Mouse (Mus musculus) limb, embryonic 12.5 days (tissue): ENCODE results near the gene Olfr1339. TPM values are rescaled to one million over a fixed set of nuclear protein-coding genes. Genes with fewer than 3 reads are reported as not detected.

Experiments
- ATAC-seq: fragments of 200-750 bp; cut with Nextera tagmentation; 2 replicates; pipeline ENCODE4 v1.8.0; 2017; ENCODE audit warnings: low read depth, moderate TSS enrichment; ENCODE audit not compliant: insufficient number of reproducible peaks, insufficient read depth, low FRiP score, low TSS enrichment
- H3K27ac ChIP-seq: fragments of 300-500 bp; sonication (generic); 2 replicates; pipeline ENCODE4 v1.5.1; 2016; ENCODE audit warnings: mild to moderate bottlenecking, moderate library complexity
- H3K27me3 ChIP-seq: fragments of 300-500 bp; sonication (generic); 2 replicates; pipeline ENCODE4 v1.6.1; 2016; ENCODE audit warnings: mild to moderate bottlenecking, moderate library complexity
- H3K36me3 ChIP-seq: fragments of 300-500 bp; sonication (generic); 2 replicates; pipeline ENCODE4 v1.6.1; 2016; ENCODE audit warnings: mild to moderate bottlenecking, moderate library complexity
- H3K4me1 ChIP-seq: fragments of 300-500 bp; sonication (generic); replicated peaks from 2 replicates; pipeline ENCODE4 v1.6.1; 2016
- H3K4me2 ChIP-seq: fragments of 300-500 bp; sonication (generic); 2 replicates; pipeline ENCODE4 v1.6.1; 2016; ENCODE audit warnings: mild to moderate bottlenecking, moderate library complexity
- H3K4me3 ChIP-seq: fragments of 300-500 bp; sonication (generic); replicated peaks from 2 replicates; pipeline ENCODE4 v1.5.1; 2016; ENCODE audit warnings: mild to moderate bottlenecking
- H3K9ac ChIP-seq: fragments of 300-500 bp; sonication (generic); replicated peaks from 2 replicates; pipeline ENCODE4 v1.6.1; 2016; ENCODE audit warnings: mild to moderate bottlenecking, moderate library complexity
- H3K9me3 ChIP-seq: fragments of 300-500 bp; sonication (generic); 2 replicates; pipeline ENCODE4 v1.6.1; 2016; ENCODE audit warnings: mild to moderate bottlenecking, moderate library complexity
- WGBS: fragments of 180-500 bp; shearing (Covaris S2); methylation state at CpG from one replicate; pipeline ENCODE4 v1.1.7; 2016; 5-methylcytosine and 5-hydroxymethylcytosine counted together
- polyA plus RNA-seq: library from polyadenylated mRNA; unstranded; fragments of >200 nt; fragmentation: Nextera tagmentation; extraction: Ambion mirVana; gene quantifications from 2 replicates; pipeline ENCODE4 v1.2.1, GENCODE M21; 2016

Olfr1339 gene
- polyA plus RNA-seq, 1 experiment from 2014 or later, result not detected

- Histone ChIP-seq H3K9ac (no peak overlapping the region), H3K27ac (no peak overlapping the region), H3K4me2 (no peak overlapping the region), H3K4me1 (no peaks in the 10 kb centered on the region), H3K27me3 (peaks cover 27% of the 10 kb centered on the region), H3K9me3 (peaks cover 8% of the 10 kb centered on the region), H3K36me3 (no peaks in the 10 kb centered on the region), H3K4me3 (no peak overlapping the region)
- WGBS, result 12% methylated on average over 16 of the region's 16 CpGs
- ATAC-seq, result no peak
Observed at GRCm38 (mm10) chr4:118741881-118742280, 9.9 kb downstream of the Olfr1339 start.

- Histone ChIP-seq H3K4me1 (no peaks in the 10 kb centered on the region), H3K9ac (no peak within 1 kb of the TSS), H3K36me3 (no peaks in the 10 kb centered on the region), H3K27me3 (no peaks in the 10 kb centered on the region), H3K9me3 (no peaks in the 10 kb centered on the region), H3K4me3 (no peak within 1 kb of the TSS), H3K4me2 (no peak within 1 kb of the TSS), H3K27ac (no peak within 1 kb of the TSS)
- 87% methylated on average over 1 of the region's 1 CpGs for WGBS
- no peak for ATAC-seq
Observed at GRCm38 (mm10) chr4:118758637-118759036, 26.7 kb downstream of the Olfr1339 start, which contains the start of gene Olfr1338. Gene Olfr1338, minus strand, starts transcription at chr4:118758737.

GRCm38 (mm10) chr4:118782486-118782885 lies 50.5 kb downstream of the Olfr1339 start, which contains the start of gene Olfr1337:
Gene Olfr1337, minus strand, starts transcription at chr4:118782586.
- 72% methylated on average over 2 of the region's 2 CpGs for WGBS
- ATAC-seq, result no peak
- H3K4me2 ChIP-seq, result no peak within 1 kb of the TSS

More at GRCm38 (mm10) chr4:118782486-118782885, 50.5 kb downstream of the Olfr1339 start, which contains the start of gene Olfr1337:
- Histone ChIP-seq H3K4me1 (no peaks in the 10 kb centered on the region), H3K9ac (no peak within 1 kb of the TSS), H3K4me3 (no peak within 1 kb of the TSS), H3K27ac (no peak within 1 kb of the TSS), H3K36me3 (no peaks in the 10 kb centered on the region), H3K27me3 (no peaks in the 10 kb centered on the region), H3K9me3 (no peaks in the 10 kb centered on the region)

Other genes with a start within 250 kb of the Olfr1339 start
- gene Tie1, start 242.1 kb upstream of the Olfr1339 start, polyA plus RNA-seq, result 16.6 and 18.4 TPM in 2 replicates
- 0.73 and 1.6 TPM in 2 replicates for gene 2610528J11Rik, start 205.2 kb upstream of the Olfr1339 start, polyA plus RNA-seq
- 0.58 and 1.2 TPM in 2 replicates for gene Tmem125, start 188.1 kb upstream of the Olfr1339 start, polyA plus RNA-seq
- gene Cfap57, start 111.4 kb upstream of the Olfr1339 start, polyA plus RNA-seq, result 0.23 and 0.45 TPM in 2 replicates
- 158 and 159 TPM in 2 replicates for gene Ebna1bp2, start 111.4 kb upstream of the Olfr1339 start, polyA plus RNA-seq
- gene Olfr62, start 73.2 kb upstream of the Olfr1339 start, polyA plus RNA-seq, result not detected in 2 replicates
- 0.13 TPM in 1 of 2 replicates, not detected in the other for gene Olfr1342, start 39.4 kb upstream of the Olfr1339 start, polyA plus RNA-seq
- not detected in 2 replicates for gene Olfr1341, start 28.7 kb upstream of the Olfr1339 start, polyA plus RNA-seq
- gene Olfr1340, start 12.0 kb upstream of the Olfr1339 start, polyA plus RNA-seq, result not detected in 2 replicates
- gene Olfr1338, start 26.6 kb downstream of the Olfr1339 start, polyA plus RNA-seq, result not detected in 2 replicates
- gene Olfr1337, start 50.4 kb downstream of the Olfr1339 start, polyA plus RNA-seq, result not detected in 2 replicates
- not detected in 2 replicates for gene Olfr1335, start 77.8 kb downstream of the Olfr1339 start, polyA plus RNA-seq
- not detected in 2 replicates for gene Olfr1333, start 104.1 kb downstream of the Olfr1339 start, polyA plus RNA-seq
- not detected in 2 replicates for gene Olfr1331, start 132.5 kb downstream of the Olfr1339 start, polyA plus RNA-seq
- gene Olfr1330, start 156.4 kb downstream of the Olfr1339 start, polyA plus RNA-seq, result not detected in 2 replicates
- gene Olfr1329, start 185.3 kb downstream of the Olfr1339 start, polyA plus RNA-seq, result not detected in 2 replicates
- not detected in 2 replicates for gene Olfr1328, start 206.4 kb downstream of the Olfr1339 start, polyA plus RNA-seq
- gene Lao1, start 229.4 kb downstream of the Olfr1339 start, polyA plus RNA-seq, result not detected in 2 replicates